Mouse (Mus musculus): ENCODE measurements around the gene Mrpl34.

Mrpl34 gene

DNA sequence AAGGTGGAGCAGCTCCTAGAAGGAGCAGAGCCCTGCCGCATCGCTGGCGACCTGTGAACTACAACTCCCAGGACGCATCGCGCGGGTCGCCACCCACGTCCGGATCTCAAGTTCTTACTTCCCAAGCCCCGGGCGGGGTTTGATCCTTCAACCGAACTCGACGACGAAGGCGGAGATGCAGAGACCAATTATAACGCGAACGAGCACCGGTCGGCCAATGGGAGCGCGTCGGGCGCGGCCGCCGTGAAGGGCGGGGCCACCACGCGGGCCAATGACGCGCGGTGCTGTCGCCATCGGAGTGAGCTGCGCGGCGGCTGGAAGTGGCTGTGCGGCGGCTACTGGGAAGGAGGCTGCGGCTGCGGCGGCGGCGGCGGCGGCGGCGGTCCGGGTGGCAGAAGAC lies 4.2 kb downstream of the Mrpl34 start, which contains the start of gene Dda1:
Gene Dda1, plus strand, starts transcription at position 284 of the 400 bp plus-strand sequence.
- ATAC-seq (ENCODE audit: low TSS enrichment): peak; percentile 76

DNA sequence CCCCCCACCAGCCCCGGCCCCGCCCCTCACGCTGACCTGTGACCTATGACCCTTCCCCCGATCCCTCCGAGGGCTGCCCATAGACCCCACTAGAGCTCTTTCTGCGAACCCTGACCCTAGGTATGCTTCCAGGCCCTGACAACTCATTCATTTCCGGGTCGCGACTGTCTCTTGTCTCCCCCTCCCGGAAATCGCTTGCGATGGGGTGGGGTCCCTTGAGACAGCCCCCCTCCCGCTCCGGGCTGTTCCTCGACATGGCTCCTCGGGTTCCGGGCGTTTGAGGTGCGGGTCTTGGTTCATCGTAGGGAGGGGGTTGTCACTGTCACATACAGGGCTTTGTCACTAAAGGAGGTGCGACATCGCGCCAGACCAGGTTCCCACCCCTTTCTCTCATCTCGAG lies 4.7 kb downstream of the Mrpl34 start:
- no peak for ATAC-seq (ENCODE audit: low TSS enrichment)

DNA sequence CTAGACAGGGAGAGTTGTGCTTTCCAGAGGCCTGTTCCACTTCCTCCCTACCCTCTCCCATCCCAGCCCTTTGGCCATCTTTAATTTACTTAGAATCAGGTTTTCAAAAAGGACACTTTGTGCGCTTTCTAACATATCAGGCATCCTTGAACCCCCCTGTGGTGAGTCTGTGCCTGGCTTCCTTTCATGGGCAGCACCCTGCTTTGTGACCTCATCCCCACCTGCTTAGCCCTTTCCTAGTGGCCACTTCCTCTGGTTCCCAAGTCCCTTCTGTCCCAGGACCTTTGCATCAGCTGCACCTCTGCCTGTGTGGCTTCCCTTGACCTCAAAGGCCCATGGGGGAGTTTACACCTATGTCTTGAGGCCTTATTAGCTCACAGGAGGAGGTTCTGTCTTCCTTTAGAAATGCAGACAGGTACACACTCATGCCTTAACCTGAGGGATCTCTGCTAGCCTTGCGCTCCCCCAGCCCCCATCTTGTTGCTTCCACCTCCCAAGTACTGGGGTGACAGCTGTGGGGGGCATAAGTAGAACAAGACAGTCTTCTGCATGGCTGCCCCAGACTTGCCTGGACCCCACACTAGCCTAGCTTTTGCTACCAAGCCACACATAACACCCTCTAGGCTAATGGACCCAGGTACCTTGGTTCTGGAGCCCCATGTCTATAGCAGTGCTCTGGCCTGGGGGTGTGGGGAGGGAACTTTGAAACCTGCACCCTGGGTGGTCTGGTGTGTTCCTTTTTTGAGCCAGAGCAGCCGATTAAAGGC lies 5.6 kb downstream of the Mrpl34 start:
- ATAC-seq (ENCODE audit: low TSS enrichment): no peak

DNA sequence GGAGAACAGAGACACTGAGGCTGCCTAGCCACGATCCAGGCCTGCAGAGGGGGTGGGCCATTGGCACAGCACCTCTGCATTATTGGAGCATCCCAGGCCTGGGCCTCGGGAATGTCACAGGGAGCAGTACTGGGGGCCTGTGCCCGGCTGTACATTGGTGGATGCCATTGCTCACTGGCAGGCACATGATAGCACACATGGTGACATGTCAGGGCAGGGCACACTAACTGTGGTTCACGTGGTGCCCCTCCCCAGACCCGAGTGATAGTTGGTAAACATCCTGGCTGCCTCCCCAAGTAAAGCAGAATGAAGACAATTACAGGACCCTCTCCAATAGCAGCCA lies 6.1 kb downstream of the Mrpl34 start:
- no peak for ATAC-seq (ENCODE audit: low TSS enrichment)

DNA sequence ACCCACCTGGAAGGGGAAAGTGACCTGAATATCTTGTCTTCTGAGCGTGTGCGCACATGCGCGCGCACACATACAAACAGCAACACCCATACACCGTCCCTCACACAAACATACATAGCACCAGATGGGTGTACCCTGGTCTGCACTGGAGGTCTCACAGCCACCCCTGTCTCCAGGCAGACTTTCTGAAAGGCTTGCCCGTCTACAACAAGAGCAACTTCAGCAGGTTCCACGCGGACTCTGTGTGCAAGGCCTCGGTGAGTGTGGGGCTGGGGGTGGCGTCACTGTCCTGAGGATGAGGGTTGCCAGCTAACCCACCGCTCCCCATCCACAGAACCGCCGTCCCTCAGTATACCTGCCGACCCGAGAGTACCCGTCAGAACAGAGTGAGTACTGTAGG lies 7.1 kb downstream of the Mrpl34 start:
- no peak for ATAC-seq (ENCODE audit: low TSS enrichment)

DNA sequence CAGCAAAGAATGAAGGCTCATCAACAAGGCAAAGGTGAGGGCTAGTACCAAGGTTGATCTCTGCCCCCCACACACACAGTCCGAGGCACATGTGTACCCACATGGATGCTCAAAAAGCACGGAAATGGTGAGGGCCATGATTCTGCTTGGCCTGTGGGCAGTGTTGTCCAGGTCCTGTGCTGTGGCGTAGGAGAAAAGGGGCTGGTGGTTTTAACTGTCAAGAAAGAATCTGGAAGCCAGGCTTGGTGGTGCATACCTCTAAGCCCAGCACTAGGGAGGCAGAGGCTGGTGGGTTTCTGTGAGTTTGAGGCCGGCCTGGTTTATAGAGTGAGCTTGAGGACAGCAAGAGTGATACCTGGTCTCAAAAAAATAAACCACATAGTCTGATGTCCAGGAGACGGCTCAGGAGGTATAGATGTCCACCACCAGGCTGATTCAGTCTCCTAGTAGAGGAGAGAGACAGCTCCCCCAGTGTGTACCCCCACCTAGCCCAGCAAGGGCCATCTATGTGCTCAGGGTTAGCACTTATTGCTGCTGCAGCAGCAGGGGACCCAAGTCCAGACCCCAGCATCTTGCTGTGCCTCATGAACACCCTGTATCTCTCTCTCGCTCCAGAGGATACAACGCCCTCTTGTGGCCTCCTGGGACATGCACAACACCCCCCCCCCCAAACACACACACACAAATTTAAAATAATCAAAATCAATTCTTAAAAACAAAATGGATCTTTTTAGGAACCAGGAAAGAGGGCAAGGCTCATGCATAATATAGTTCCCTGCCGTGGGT lies 8.0 kb downstream of the Mrpl34 start:
- no peak for ATAC-seq (ENCODE audit: low TSS enrichment)

DNA sequence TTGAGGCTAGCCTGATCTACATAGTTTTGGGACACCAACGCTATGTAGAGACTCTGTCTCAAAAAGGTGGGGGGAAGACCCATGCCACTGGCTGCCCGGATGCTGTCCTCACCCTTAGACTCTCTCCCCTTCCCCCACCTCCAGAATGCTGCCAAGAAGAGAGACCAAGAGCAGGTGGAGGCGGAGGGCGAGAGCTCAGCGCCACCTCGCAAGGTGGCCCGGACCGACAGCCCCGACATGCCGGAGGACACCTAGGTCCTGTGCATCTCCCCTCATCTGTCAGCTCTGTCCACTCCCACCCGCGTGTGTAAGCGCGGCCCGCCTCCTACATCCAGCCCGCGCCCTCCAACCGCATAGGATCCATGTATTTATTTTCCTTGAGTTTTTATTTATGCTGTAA lies 9.6 kb downstream of the Mrpl34 start:
- ATAC-seq (ENCODE audit: low TSS enrichment): no peak

DNA sequence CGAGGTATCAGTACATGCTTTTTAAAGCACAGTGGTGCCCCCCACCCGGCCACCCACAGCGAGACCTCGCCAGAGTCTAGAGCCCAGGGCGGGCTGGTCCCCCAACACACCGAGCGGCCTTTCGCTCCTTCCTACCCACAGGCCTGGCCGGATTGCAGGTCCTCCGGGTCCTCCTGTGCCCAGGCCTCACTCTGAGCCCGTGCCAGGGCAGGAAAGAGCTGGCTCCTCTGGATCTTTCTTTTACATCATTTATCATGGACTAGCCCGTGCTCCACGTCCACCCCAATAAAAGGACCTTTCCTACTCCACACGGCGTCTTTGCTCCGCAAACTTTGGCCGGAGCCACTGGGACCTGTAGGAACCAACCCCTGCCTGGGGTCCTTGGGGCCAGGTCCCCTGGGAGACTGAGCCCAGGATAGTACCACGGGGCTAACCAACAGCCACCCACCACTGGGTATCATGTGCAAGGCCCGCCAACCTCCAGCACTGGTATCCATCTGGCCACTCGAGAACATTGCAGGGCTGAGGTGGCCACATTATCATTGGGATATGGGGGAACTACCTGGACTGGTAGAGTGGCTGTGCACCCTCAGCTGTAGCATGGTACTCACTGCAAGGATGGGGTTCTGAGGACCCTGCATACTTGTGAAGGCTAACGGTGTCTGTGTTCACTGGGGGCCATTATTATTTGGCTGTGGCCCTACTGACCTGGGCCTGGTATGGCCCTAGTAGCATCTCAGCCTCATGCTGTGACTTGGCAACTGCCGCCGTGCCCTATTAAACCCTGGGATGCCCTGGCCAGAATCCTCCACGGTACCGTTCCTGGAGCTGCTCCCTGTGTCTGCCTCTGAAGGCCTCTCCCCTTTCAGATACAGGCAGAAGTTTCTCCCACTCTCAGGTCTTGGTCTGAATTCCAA lies 10.3 kb downstream of the Mrpl34 start:
- no peak for ATAC-seq (ENCODE audit: low TSS enrichment)

DNA sequence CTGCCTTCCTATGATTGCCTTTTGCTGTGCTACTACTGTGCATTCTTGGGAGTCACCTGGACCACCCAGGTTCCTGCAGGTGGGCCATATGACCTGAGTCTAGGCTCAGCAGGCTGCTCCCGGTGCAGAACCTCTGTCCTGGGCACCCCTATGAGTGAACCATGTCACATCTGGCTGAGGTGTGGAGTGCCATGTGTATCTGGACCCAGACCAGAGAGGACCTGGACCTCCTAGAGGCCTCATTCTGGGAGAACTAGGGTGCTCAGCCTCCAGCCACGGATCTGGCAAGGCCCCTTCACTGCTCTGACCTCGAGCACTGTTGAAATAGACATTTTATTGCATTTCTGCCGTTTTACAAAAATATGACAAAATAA lies 10.9 kb downstream of the Mrpl34 start:
- ATAC-seq (ENCODE audit: low TSS enrichment): no peak

DNA sequence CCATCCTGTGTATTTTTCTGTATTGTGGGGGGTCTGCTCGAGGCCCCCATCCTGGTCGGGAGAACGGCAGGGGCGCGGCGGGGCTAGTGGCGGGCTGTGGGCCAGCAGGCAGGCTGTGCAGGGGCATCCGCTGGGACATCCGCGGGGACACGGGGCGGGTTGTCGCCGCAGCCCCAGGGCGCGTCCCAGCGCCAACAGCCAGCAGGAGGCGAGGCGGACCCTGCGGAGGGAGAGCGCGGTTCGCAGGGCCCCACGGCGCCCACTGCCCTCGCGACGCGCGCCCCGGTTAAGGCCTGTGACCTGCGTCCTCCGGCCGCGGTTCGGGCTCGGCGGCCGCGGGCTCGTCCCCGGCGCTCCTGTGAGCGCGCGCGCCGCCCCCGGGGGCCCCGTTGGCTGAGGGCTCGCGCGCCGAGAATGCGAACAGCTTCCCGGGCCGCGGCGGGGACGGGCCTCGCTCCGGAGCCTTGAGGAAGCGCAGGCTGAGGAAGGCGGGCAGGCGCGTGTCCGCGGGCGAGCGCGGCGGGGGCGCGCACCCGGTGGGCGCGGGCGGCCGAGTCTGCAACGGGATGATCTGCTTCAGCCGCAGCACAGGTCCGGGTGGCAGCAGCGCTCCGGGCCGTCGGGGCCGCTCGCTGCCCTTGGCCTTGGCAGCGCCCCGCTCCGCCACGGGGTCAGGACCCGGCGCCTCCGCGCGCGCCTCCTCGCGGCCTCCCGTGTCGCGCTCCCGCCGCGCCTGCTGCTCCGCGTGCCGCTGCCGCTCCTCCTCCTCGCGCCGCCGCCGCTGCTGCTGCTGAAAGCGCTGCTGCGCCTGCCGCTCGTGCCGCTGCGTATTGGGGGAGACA lies 11.6 kb downstream of the Mrpl34 start:
- ATAC-seq (ENCODE audit: low TSS enrichment): peak; percentile 76

DNA sequence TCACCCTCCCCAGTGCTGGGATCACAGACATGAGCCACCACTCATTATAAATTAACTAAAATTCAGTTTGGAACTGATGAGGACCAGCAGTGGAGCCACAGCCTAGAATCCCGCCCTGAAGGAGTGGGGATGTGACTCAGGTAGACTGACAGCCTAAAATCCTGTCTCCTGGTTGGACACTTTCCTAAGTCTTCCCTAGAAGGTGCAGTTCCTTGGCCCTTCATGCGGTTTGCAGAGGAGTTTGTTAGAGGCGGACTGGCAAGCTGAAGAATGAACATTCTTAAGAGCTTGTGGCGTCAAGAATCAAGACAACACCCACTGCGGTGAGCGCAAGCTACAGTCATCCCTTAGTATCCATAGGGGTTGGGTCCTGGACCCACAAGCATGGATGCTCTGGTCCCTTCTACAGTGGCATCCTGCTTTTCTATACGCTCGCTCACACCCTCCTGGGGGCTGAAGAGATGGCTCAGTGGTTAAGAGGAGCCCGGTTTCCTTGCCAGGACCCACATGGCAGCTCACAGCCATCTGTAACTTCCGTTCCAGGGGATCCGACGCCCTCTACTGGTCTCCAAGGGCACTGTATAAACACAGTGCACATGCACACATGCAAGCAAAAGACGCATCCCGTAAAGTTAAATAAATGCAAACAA lies 12.6 kb downstream of the Mrpl34 start:
- ATAC-seq (ENCODE audit: low TSS enrichment): peak; percentile 12; the same call in 1 of the 2 replicates

DNA sequence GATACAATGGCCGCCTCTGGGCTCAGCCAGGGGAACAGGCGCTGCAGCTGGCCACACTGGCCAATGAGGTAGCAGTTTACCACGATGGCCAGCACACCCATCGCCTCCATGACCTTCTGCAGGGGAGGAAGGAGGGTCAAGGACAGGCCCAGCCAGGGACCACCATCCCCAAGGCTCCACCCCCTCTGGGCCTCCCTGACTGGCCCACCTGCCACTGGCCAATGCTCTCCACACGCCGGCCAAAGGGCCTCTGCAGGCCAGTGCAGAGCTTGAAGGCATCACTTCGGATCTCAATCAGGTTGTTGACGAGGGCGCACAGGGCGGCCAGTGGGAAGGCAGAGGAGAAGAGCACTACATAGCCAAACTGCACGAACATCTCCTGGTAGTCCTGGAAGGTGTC lies 14.2 kb downstream of the Mrpl34 start:
- no peak for ATAC-seq (ENCODE audit: low TSS enrichment)

DNA sequence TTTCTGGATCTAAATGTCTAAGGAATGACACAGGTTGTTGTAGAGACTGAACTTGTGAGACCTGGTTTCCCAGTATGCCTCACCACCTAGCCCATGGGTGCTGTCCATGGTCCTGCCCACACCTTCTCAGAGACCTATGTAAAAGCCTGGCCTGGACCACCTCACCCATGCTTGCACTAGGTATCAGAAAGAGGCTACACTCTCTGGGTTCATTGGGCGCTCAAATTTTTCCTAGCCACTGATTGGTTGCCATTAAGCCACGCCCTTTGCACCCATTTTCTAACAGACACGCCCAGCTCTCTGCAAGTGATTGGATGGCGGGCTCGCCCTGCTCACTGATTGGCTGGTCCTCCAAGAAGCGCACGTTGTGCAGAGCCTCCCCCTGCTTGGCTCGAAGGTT lies 19.2 kb downstream of the Mrpl34 start:
- no peak for ATAC-seq (ENCODE audit: low TSS enrichment)

DNA sequence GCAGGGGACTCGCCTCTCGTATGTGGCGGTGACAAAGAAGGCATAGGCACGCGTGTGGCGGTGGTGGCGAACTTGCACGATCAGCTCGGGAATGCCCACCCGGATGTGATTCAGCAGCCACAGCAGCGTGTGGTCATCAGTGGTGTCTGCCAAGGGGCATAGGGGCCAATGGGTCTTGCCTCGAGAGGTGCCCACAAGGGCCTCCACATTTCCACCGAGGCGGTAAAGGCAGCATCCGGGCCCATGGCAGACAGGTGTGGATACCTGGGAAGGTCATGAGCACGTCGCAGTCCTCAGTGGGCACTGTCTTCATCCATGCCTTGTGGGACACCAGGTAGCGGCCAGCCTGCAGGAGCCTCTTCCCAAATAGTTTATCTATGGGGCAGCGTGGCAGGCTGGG lies 20.0 kb downstream of the Mrpl34 start:
- ATAC-seq (ENCODE audit: low TSS enrichment): no peak

DNA sequence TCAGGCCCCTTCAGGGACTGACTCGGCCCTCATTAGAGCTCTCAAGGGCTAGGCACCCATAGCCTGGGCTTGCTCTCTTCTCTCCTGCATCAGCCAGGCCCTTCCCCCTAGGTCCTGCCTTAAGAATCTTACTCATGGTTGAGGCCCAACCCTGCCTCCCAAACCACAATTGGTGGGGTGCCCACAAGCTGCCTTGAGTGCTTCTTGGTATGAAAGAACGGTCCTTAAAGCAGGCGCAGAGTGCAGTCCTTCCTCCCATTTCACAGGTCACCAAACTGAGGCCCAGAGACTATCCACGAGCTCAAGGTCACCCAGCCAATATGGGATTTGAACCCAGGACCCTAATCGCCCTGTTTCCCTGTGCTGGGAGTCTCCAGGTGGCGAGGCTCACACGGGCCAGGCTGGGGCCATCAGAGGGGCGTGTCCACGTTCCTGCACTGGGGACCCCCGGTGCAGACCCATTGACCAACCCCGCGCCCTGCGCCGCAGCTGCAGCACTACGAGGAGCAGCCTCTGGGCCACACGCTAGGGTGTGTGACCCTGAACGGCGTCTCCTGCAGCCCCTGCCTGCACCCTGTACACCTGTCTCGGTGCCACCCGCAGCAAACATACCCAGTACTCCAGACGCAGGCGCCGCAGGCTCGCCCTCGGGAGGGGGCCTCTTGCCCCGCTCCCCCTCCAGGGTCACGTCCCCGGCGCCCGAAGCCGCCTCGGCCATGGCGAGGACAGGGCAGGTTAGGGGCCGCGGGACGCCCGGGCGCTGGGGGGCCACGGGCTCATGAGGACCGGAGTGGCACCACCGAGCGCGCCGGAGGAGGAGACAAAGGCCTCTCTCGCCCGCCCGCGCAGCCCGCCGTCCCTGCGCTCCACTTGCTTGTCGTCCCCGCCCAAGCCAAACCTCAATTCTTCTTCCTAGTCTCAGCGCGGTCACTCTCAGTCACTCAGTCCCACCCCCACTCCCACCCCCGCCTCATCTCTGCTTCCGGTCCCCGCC lies 20.7 kb downstream of the Mrpl34 start, which contains the start of gene Ano8:
Gene Ano8, minus strand, starts transcription at position 822 of the 994 bp plus-strand sequence.
- ATAC-seq (ENCODE audit: low TSS enrichment): peak; percentile 76

DNA sequence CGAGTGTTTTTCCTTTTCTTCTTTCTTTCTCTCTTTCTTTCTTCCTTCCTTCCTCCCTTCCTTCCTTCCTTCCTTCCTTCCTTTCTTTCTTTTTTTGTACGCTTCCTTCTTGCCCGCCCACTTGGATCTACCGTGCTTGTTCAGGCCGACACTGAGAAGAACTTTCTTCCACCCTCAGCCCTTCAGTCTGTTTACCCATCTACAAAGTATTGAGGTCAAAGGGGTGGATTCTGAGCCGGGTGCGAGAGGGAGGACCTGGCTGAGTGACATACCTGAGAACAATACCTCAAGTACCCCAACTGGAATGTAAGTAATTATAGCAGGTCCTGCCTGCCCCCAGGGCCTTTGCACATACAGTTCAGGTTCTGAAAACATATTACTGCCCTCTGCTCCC lies 21.4 kb downstream of the Mrpl34 start:
- ATAC-seq (ENCODE audit: low TSS enrichment): no peak

DNA sequence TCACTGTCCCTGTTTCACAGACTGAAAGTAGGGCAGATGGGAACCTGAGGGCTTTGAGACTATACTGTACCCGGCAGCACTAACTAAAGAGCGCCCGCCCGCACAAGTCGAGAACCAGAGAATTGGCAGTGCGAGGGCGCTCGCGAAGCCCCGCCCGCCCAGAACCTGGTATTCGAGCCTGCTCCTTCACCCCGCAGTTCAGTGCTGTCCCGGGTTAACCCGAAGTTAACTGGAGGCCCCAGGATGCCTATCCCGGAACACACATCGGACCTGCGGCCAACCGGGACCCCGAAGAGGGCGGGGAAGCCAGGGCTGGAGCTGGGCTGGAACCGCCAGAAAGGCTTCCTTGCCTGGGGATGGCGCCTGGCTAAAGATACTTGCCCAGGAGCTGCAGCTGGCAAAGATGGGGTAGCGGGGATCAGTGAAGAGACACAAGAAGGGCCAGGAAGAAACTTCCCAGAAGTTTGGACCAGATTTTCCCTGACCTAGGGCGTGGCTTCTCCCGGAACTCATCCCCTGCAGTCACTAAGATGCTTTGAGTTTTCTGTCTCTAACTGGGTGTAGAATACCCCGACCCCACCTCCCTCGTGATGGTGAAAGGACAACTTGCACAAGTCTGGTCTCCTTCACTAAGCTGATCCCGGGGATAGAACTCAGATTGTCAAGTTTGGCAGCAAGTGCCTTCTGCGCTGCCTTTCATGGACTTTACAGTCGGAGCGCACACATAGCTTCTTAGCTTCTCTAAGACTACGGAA lies 23.1 kb downstream of the Mrpl34 start, which contains the start of gene Gtpbp3:
Gene Gtpbp3, plus strand, starts transcription at position 413 of the 755 bp plus-strand sequence.
- peak; percentile 53; the same call in 1 of the 2 replicates for ATAC-seq (ENCODE audit: low TSS enrichment)

DNA sequence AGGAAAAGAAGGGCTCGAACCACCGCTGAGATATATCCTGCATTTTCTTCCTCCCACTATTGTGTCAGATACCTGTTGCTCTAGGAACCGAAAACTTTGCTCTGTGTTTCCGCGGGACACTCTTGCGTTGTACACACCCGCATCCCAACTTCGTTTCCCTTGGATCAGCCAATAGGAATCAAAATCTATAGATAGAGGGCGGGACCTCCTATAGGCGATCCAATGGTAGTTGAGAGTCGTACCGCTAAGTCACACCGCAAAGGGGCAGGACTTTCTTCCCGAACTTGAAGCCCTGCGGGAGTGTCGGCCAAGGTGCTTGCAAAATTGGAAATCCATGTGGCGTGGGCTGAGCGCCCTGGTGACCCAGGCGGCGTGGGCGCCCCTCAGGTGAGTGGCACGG lies 23.7 kb downstream of the Mrpl34 start:
- peak; percentile 78 for ATAC-seq (ENCODE audit: low TSS enrichment)

DNA sequence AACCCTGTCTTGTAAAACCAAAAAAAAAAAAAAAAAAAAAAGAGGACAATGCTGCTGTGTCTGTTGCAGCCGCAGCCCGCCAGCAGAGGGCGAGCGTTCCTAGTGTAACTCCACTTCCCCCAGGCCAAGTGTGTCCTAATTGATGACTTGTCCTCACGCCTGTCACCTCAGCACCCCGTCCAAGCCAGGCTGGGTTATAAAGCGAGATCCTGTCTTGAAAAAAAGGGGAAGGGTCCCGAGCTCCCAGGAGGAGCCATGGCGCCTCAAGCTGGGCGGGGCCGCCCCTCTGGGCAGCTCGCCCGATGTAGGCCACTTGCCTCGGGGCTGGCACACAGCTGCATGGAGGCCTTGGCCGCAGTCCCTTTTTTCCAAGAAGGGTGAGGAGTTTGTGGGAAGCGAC lies 30.3 kb downstream of the Mrpl34 start:
- peak; percentile 60 for ATAC-seq (ENCODE audit: low TSS enrichment)
